Mouse (Mus musculus) C2C12 (cell line): ENCODE data around the gene Gm44790.

Source experiments
- CEBPB ChIP-seq: IDR thresholded peaks from one replicate; pipeline ENCODE4 v1.6.1; 2011; ENCODE audit warnings: low read depth, mild to moderate bottlenecking, control low read depth, moderate library complexity
- CTCF ChIP-seq: IDR thresholded peaks from one replicate; pipeline ENCODE4 v1.5.1; 2011; ENCODE audit not compliant: control insufficient read depth, insufficient read depth, insufficient read length
- MAX ChIP-seq: IDR thresholded peaks from one replicate; pipeline ENCODE4 v1.6.1; 2011; ENCODE audit warnings: mild to moderate bottlenecking, control low read depth
- MYOD1 ChIP-seq: IDR thresholded peaks from one replicate; pipeline ENCODE4 v1.6.1; 2011; ENCODE audit warnings: low read depth; ENCODE audit not compliant: control insufficient read depth, insufficient read length
- MYOG ChIP-seq: IDR thresholded peaks from one replicate; pipeline ENCODE4 v1.6.1; 2011; ENCODE audit not compliant: control insufficient read depth, insufficient read length; ENCODE audit errors: extremely low read depth
- USF1 ChIP-seq: IDR thresholded peaks from one replicate; pipeline ENCODE4 v1.6.1; 2011; ENCODE audit warnings: low read depth, mild to moderate bottlenecking, control low read depth, moderate library complexity

GRCm38 (mm10) chr6:86456727-86457126 is 30.3 kb downstream of the Gm44790 start:
- TF ChIP-seq CTCF (no peak), MAX (no peak), MYOD1 (no peak), USF1 (no peak), MYOG (no peak), CEBPB (no peak)
